Mouse (Mus musculus) brain, embryonic 14.5 days (tissue): ENCODE measurements at regions not wholly inside any gene's neighbourhood (a gene's known extent, or its start where the extent isn't known, plus 50 kb on each side); places are given as distances from the start of the nearest gene placed in this dataset.

ENCODE experiments used
- CTCF ChIP-seq: fragments of 200-500 bp; IDR thresholded peaks from 2 replicates; pipeline ENCODE4 v1.5.1; 2012; ENCODE audit warnings: inconsistent platforms, mild to moderate bottlenecking, moderate library complexity, borderline replicate concordance; ENCODE audit not compliant: insufficient read depth, insufficient read length; ENCODE audit errors: extremely low read depth
- POLR2A ChIP-seq: fragments of 200-500 bp; IDR thresholded peaks from 2 replicates; pipeline ENCODE4 v1.6.1; 2012; ENCODE audit warnings: mild to moderate bottlenecking, inconsistent platforms, borderline replicate concordance; ENCODE audit not compliant: poor library complexity, insufficient read depth, insufficient read length, severe bottlenecking; ENCODE audit errors: extremely low read depth

DNA sequence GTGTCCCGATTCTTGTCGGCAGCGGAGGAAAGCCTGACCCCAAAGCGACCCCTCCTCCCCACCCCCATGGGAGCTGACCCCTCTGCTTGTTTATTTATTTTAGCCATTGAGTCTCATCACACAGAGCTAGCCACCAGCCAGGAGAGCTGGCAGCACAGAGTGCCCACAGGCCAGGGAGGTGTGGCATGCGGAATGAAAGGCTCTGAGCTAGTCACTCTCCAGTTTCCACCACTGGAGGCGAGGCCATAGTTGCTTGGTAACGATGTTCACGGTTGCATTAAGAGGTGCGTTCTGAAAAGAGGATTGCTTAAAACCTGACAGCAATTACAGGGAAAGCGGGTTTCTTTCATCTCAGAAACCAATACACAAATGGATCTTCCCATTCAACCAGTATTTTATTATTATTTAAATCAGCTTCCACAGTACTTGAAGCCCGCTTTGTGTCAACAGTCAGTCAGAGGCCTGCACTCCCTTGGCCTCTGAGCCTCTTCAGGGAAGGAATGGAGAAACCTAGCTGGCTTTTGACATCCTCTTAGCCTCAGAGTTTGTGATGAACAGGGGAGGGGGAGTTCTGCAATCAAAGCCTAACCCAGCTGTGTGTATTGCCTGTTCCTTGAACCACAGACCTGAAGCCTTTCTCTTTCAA is 134.8 kb upstream of the Cdh4 start:
- TF ChIP-seq CTCF (no peak), POLR2A (no peak)
